ENCODE assay signal across 8 mouse cellular contexts in genomic region chr2:28751186-28751585, GRCm38 (mm10). TPM values are rescaled to one million over a fixed set of nuclear protein-coding genes. Genes with fewer than 3 reads are reported as not detected.
DNase-seq lines count a peak whose midpoint lies in the region; ATAC-seq and TF ChIP-seq lines count a peak whose summit lies in the region.

No protein-coding gene starts in this region.

- intact Hi-C loops in heart, adult 2 months (cut with DNase I) = loop anchor here (2.0 kb wide), 1 partner anchor 850 kb away; no protein-coding TSS in a partner anchor

- no peak for TF ChIP-seq POLR2A in heart, adult 2 months (IDR thresholded peaks at IDR 0.05; ENCODE audit: insufficient read depth, low read depth, low read length)

- H3K9me3 ChIP-seq in embryonic facial prominence, embryonic 12.5 days = no peaks in the 10 kb centered on the region
- no peaks in the 10 kb centered on the region for H3K9me3 ChIP-seq in limb, embryonic 10.5 days (replicated peaks)
- no peaks in the 10 kb centered on the region for H3K9me3 ChIP-seq in neural tube, embryonic 14.5 days (ENCODE audit: control insufficient read depth, low read length)

- H3K4me3 ChIP-seq in embryonic facial prominence, embryonic 12.5 days = peak overlapping the region; percentile 33
- peak overlapping the region; percentile 51 for H3K4me3 ChIP-seq in limb, embryonic 10.5 days
- peak overlapping the region; percentile 27 for H3K4me3 ChIP-seq in neural tube, embryonic 14.5 days (ENCODE audit: low read depth, low read length)
- no peak overlapping the region for H3K4me3 ChIP-seq in heart, adult 2 months

- DNase-seq in kidney, postnatal 10 days = peak; percentile 26
- DNase-seq in kidney, adult 11 months = no peak
- DNase-seq in limb, embryonic 10.5 days (ENCODE audit: low spot score) = peak; percentile 65
- no peak for DNase-seq in urinary bladder, postnatal 36 days (ENCODE audit: low spot score in 2 of 2)
- no peak for DNase-seq in urinary bladder, postnatal 10 days (ENCODE audit: low spot score)
- no peak for DNase-seq in heart, adult 2 months

- H3K4me1 ChIP-seq in embryonic facial prominence, embryonic 12.5 days = peaks cover 23% of the 10 kb centered on the region
- H3K4me1 ChIP-seq in limb, embryonic 10.5 days = peaks cover 43% of the 10 kb centered on the region
- H3K4me1 ChIP-seq in neural tube, embryonic 14.5 days (ENCODE audit: control insufficient read depth, insufficient read depth, low read length) = peaks cover 21% of the 10 kb centered on the region
- no peaks in the 10 kb centered on the region for H3K4me1 ChIP-seq in heart, adult 2 months (ENCODE audit: control insufficient read depth, insufficient read depth, low read length)

- no peak for TF ChIP-seq CTCF in heart, adult 2 months (IDR thresholded peaks at IDR 0.05)

- peaks cover 22% of the 10 kb centered on the region for H3K27me3 ChIP-seq in embryonic facial prominence, embryonic 12.5 days
- peaks cover 86% of the 10 kb centered on the region for H3K27me3 ChIP-seq in limb, embryonic 10.5 days (ENCODE audit: low read depth, poor library complexity, severe bottlenecking)
- H3K27me3 ChIP-seq in neural tube, embryonic 14.5 days (ENCODE audit: control insufficient read depth, insufficient read depth, low read length) = peaks cover 6% of the 10 kb centered on the region
- H3K27me3 ChIP-seq in heart, adult 2 months (ENCODE audit: control insufficient read depth, insufficient read depth, low read length) = peaks cover 2% of the 10 kb centered on the region; the same call in 1 of the 2 replicates

- H3K79me2 ChIP-seq in heart, adult 2 months (replicated peaks; ENCODE audit: control insufficient read depth, insufficient read depth, low read length) = no peaks in the 10 kb centered on the region

- peak overlapping the region; percentile 56 for H3K4me2 ChIP-seq in embryonic facial prominence, embryonic 12.5 days (replicated peaks)
- H3K4me2 ChIP-seq in neural tube, embryonic 14.5 days (ENCODE audit: low read depth, low read length) = peak overlapping the region; percentile 66

- no peaks in the 10 kb centered on the region for H3K36me3 ChIP-seq in embryonic facial prominence, embryonic 12.5 days
- no peaks in the 10 kb centered on the region for H3K36me3 ChIP-seq in limb, embryonic 10.5 days
- no peaks in the 10 kb centered on the region for H3K36me3 ChIP-seq in neural tube, embryonic 14.5 days (ENCODE audit: control insufficient read depth, insufficient read depth, low read length)
- H3K36me3 ChIP-seq in heart, adult 2 months (ENCODE audit: control insufficient read depth, insufficient read depth, low read length) = no peaks in the 10 kb centered on the region

- ATAC-seq in embryonic facial prominence, embryonic 12.5 days (ENCODE audit: insufficient number of reproducible peaks, insufficient read depth, low FRiP score, low TSS enrichment) = no peak
- no peak for ATAC-seq in neural tube, embryonic 14.5 days (ENCODE audit: low read depth)

- under 1% methylated on average over 17 of the region's 17 CpGs for WGBS in embryonic facial prominence, embryonic 12.5 days
- WGBS in limb, embryonic 10.5 days = under 1% methylated on average over 17 of the region's 17 CpGs
- under 1% methylated on average over 17 of the region's 17 CpGs for WGBS in neural tube, embryonic 14.5 days
- WGBS in heart, adult 2 months = 7% methylated on average over 17 of the region's 17 CpGs

- TF ChIP-seq EP300 in heart, adult 2 months (IDR thresholded peaks at IDR 0.05; ENCODE audit: insufficient read depth, low read depth, low read length) = no peak

- H3K9ac ChIP-seq in embryonic facial prominence, embryonic 12.5 days = peak overlapping the region; percentile 31
- H3K9ac ChIP-seq in neural tube, embryonic 14.5 days (replicated peaks; ENCODE audit: low read depth, low read length) = peak overlapping the region; percentile 41
- no peak overlapping the region for H3K9ac ChIP-seq in heart, adult 2 months (ENCODE audit: low read depth, low read length)

- H3K27ac ChIP-seq in embryonic facial prominence, embryonic 12.5 days = no peak overlapping the region
- peak overlapping the region; percentile 14; the same call in 1 of the 2 replicates for H3K27ac ChIP-seq in limb, embryonic 10.5 days
- peak overlapping the region; percentile 44; the same call in 1 of the 2 replicates for H3K27ac ChIP-seq in neural tube, embryonic 14.5 days (ENCODE audit: low read depth, low read length)
- no peak overlapping the region for H3K27ac ChIP-seq in heart, adult 2 months

RNA-seq across cellular contexts. Expression of gene Ak8, which starts 51.2 kb away (rescaled TPM):
- 0.80 and 0.97 TPM in 2 replicates for polyA plus RNA-seq in embryonic facial prominence, embryonic 12.5 days (2016; fragmentation: Nextera tagmentation; extraction: Ambion mirVana)
- polyA plus RNA-seq in limb, embryonic 10.5 days (2016; fragmentation: Nextera tagmentation; extraction: Ambion mirVana) = 0.41 and 0.58 TPM in 2 replicates
- 1.4 and 1.5 TPM in 2 replicates for polyA plus RNA-seq in neural tube, embryonic 14.5 days (2014; fragmentation: Nextera tagmentation; extraction: Ambion mirVana)
- not detected for total RNA-seq in heart, adult 2 months (2021)
- polyA plus RNA-seq in heart, adult 2 months (2012; rRNA removed) = 0.18 and 0.59 TPM in 2 replicates

RNA-seq across cellular contexts. Expression of gene Spaca9, which starts 51.7 kb away (rescaled TPM):
- polyA plus RNA-seq in embryonic facial prominence, embryonic 12.5 days (2016; fragmentation: Nextera tagmentation; extraction: Ambion mirVana) = 0.57 and 1.0 TPM in 2 replicates
- polyA plus RNA-seq in limb, embryonic 10.5 days (2016; fragmentation: Nextera tagmentation; extraction: Ambion mirVana) = 2.5 and 2.8 TPM in 2 replicates
- polyA plus RNA-seq in neural tube, embryonic 14.5 days (2014; fragmentation: Nextera tagmentation; extraction: Ambion mirVana) = 1.6 TPM in 2 replicates
- total RNA-seq in heart, adult 2 months (2021) = not detected
- 0.50 and 1.7 TPM in 2 replicates for polyA plus RNA-seq in heart, adult 2 months (2012; rRNA removed)

Comparison
In these comparisons a context has a peak if more than half of its experiments do, and no peak if none do; other contexts are left out.
1. DNase-seq: peak in kidney, postnatal 10 days (single experiment) and limb, embryonic 10.5 days (single experiment); none in kidney, adult 11 months (single experiment), urinary bladder, postnatal 36 days (0 of 2), urinary bladder, postnatal 10 days (single experiment) and heart, adult 2 months (0 of 2).
2. H3K27ac ChIP-seq: peak in limb, embryonic 10.5 days (single experiment) and neural tube, embryonic 14.5 days (single experiment); none in embryonic facial prominence, embryonic 12.5 days (single experiment) and heart, adult 2 months (single experiment).